Mouse (Mus musculus): ENCODE measurements around the gene Rpf1.

The Rpf1 gene

GRCm38 (mm10) chr3:146520798-146521651, at the start of gene Rpf1:
Rpf1 (minus strand) TSS chr3:146521429.
- peak; percentile 54 for DNase-seq (ENCODE audit: extremely low read depth, low read depth, low spot score)

- DNase-seq (ENCODE audit: extremely low read depth, low read depth, low spot score), result no peak
Observed at GRCm38 (mm10) chr3:146570939-146571338, 49.7 kb upstream of the Rpf1 start.

GRCm38 (mm10) chr3:146570148-146570782, 49.0 kb upstream of the Rpf1 start, which contains the start of gene Uox:
Uox (plus strand) TSS chr3:146570426.
- no peak for DNase-seq (ENCODE audit: extremely low read depth, low read depth, low spot score)

- no peak for DNase-seq (ENCODE audit: extremely low read depth, low read depth, low spot score)
Observed at GRCm38 (mm10) chr3:146569594-146569993, 48.4 kb upstream of the Rpf1 start.

- DNase-seq (ENCODE audit: extremely low read depth, low read depth, low spot score), result peak; percentile 7
Observed at GRCm38 (mm10) chr3:146567884-146568530, 46.8 kb upstream of the Rpf1 start.

- DNase-seq (ENCODE audit: extremely low read depth, low read depth, low spot score), result no peak
Observed at GRCm38 (mm10) chr3:146567366-146567765, 46.1 kb upstream of the Rpf1 start.

- DNase-seq (ENCODE audit: extremely low read depth, low read depth, low spot score), result no peak
Observed at GRCm38 (mm10) chr3:146565065-146565411, 43.8 kb upstream of the Rpf1 start.

GRCm38 (mm10) chr3:146564268-146565064, 43.2 kb upstream of the Rpf1 start:
- DNase-seq (ENCODE audit: extremely low read depth, low read depth, low spot score), result no peak

GRCm38 (mm10) chr3:146562936-146563335, 41.7 kb upstream of the Rpf1 start:
- DNase-seq (ENCODE audit: extremely low read depth, low read depth, low spot score), result no peak

- no peak for DNase-seq (ENCODE audit: extremely low read depth, low read depth, low spot score)
Observed at GRCm38 (mm10) chr3:146557507-146557906, 36.3 kb upstream of the Rpf1 start.

- DNase-seq (ENCODE audit: extremely low read depth, low read depth, low spot score), result no peak
Observed at GRCm38 (mm10) chr3:146556567-146556966, 35.3 kb upstream of the Rpf1 start.

- DNase-seq (ENCODE audit: extremely low read depth, low read depth, low spot score), result no peak
Observed at GRCm38 (mm10) chr3:146554816-146555215, 33.6 kb upstream of the Rpf1 start.

GRCm38 (mm10) chr3:146543632-146544031, 22.4 kb upstream of the Rpf1 start:
- no peak for DNase-seq (ENCODE audit: extremely low read depth, low read depth, low spot score)

- DNase-seq (ENCODE audit: extremely low read depth, low read depth, low spot score), result no peak
Observed at GRCm38 (mm10) chr3:146540521-146541273, 19.5 kb upstream of the Rpf1 start.

GRCm38 (mm10) chr3:146534986-146535385, 13.8 kb upstream of the Rpf1 start:
- DNase-seq (ENCODE audit: extremely low read depth, low read depth, low spot score), result no peak

- DNase-seq (ENCODE audit: extremely low read depth, low read depth, low spot score), result no peak
Observed at GRCm38 (mm10) chr3:146528335-146528734, 7.1 kb upstream of the Rpf1 start.

GRCm38 (mm10) chr3:146521652-146522020, 407 bp upstream of the Rpf1 start:
- no peak for DNase-seq (ENCODE audit: extremely low read depth, low read depth, low spot score)

- no peak for DNase-seq (ENCODE audit: extremely low read depth, low read depth, low spot score)
Observed at GRCm38 (mm10) chr3:146520226-146520797, 917 bp downstream of the Rpf1 start.

GRCm38 (mm10) chr3:146506711-146507110, 14.5 kb downstream of the Rpf1 start:
- DNase-seq (ENCODE audit: extremely low read depth, low read depth, low spot score), result no peak

- no peak for DNase-seq (ENCODE audit: extremely low read depth, low read depth, low spot score)
Observed at GRCm38 (mm10) chr3:146501601-146502123, 19.6 kb downstream of the Rpf1 start.

All from fat pad, adult 2 months (tissue).